Mouse (Mus musculus) thymus, adult 2 months (tissue): ENCODE results near the gene Metap2.

Source experiments
- CTCF ChIP-seq: fragments of 200-500 bp; IDR thresholded peaks from 2 replicates; pipeline ENCODE4 v1.5.1; 2012; ENCODE audit warnings: mild to moderate bottlenecking, control low read depth, low read length, moderate library complexity, borderline replicate concordance; ENCODE audit not compliant: control insufficient read depth, poor library complexity, insufficient read depth; ENCODE audit errors: extremely low read depth
- POLR2A ChIP-seq: fragments of 200-500 bp; IDR thresholded peaks from 2 replicates; pipeline ENCODE4 v1.6.1; 2012; ENCODE audit warnings: mild to moderate bottlenecking, low read length, control low read depth, moderate library complexity; ENCODE audit not compliant: control insufficient read depth, poor library complexity, insufficient read depth; ENCODE audit errors: extremely low read depth

GRCm38 (mm10) chr10:93908540-93908939, 11.6 kb upstream of the Metap2 start:
- TF ChIP-seq CTCF (no peak), POLR2A (no peak)
